Comparison of ENCODE assay signal across 8 mouse cellular contexts in genomic region chr5:34760850-34761508, GRCm38 (mm10). TPM values are rescaled to one million over a fixed set of nuclear protein-coding genes. Genes with fewer than 3 reads are reported as not detected.
DNase-seq lines count a peak whose midpoint lies in the region; ATAC-seq lines count a peak whose summit lies in the region.

No protein-coding gene starts in this region.

- ATAC-seq in embryonic facial prominence, embryonic 14.5 days (ENCODE audit: low read depth) = peak; percentile 27
- peak; percentile 48; the same call in 1 of the 2 replicates for ATAC-seq in intestine, embryonic 14.5 days (replicated peaks; ENCODE audit: low FRiP score, low TSS enrichment, low read depth)
- ATAC-seq in megakaryocyte, adult 5-6 weeks (ENCODE audit: poor library complexity, severe bottlenecking) = peak; percentile 23

- H3K4me3 ChIP-seq in embryonic facial prominence, embryonic 14.5 days (ENCODE audit: low read depth, low read length) = peak overlapping the region; percentile 95
- H3K4me3 ChIP-seq in intestine, embryonic 14.5 days (ENCODE audit: low read depth, low read length) = peak overlapping the region; percentile 94

- peak overlapping the region; percentile 66 for H3K4me2 ChIP-seq in embryonic facial prominence, embryonic 14.5 days (ENCODE audit: low read depth, low read length)
- peak overlapping the region; percentile 93 for H3K4me2 ChIP-seq in intestine, embryonic 14.5 days (ENCODE audit: low read length)

- DNase-seq in embryo, embryonic 11.5 days (ENCODE audit: low read depth, low spot score) = peak; percentile 7
- no peak for DNase-seq in embryo, embryonic 10.5 days (ENCODE audit: low spot score)
- peak; percentile 46 for DNase-seq in retina, embryonic 14.5 days (ENCODE audit: low spot score)
- no peak for DNase-seq in retina, postnatal 1 day
- peak; percentile 1 for DNase-seq in embryonic facial prominence, embryonic 14.5 days (ENCODE audit: low spot score)
- DNase-seq in intestine, embryonic 14.5 days (ENCODE audit: low spot score) = no peak
- DNase-seq in adrenal gland, postnatal 25 days = no peak

- H3K4me1 ChIP-seq in embryonic facial prominence, embryonic 14.5 days (ENCODE audit: control insufficient read depth, insufficient read depth, low read length) = peaks cover 9% of the 10 kb centered on the region
- peaks cover 14% of the 10 kb centered on the region for H3K4me1 ChIP-seq in intestine, embryonic 14.5 days (replicated peaks; ENCODE audit: control insufficient read depth, insufficient read depth, low read length)

- peak overlapping the region; percentile 69 for H3K9ac ChIP-seq in embryonic facial prominence, embryonic 14.5 days (ENCODE audit: low read depth, low read length)
- peak overlapping the region; percentile 54 for H3K9ac ChIP-seq in intestine, embryonic 14.5 days (ENCODE audit: low read length)

- H3K27me3 ChIP-seq in embryonic facial prominence, embryonic 14.5 days (replicated peaks; ENCODE audit: control insufficient read depth, insufficient read depth, low read length) = no peaks in the 10 kb centered on the region
- no peaks in the 10 kb centered on the region for H3K27me3 ChIP-seq in intestine, embryonic 14.5 days (replicated peaks; ENCODE audit: control insufficient read depth, insufficient read depth, low read length)

- H3K27ac ChIP-seq in embryonic facial prominence, embryonic 14.5 days (replicated peaks; ENCODE audit: low read depth, low read length) = peak overlapping the region; percentile 94
- H3K27ac ChIP-seq in intestine, embryonic 14.5 days (ENCODE audit: low read depth) = peak overlapping the region; percentile 69

- no peaks in the 10 kb centered on the region for H3K9me3 ChIP-seq in embryonic facial prominence, embryonic 14.5 days (ENCODE audit: control insufficient read depth, low read length)
- no peaks in the 10 kb centered on the region for H3K9me3 ChIP-seq in intestine, embryonic 14.5 days (ENCODE audit: control insufficient read depth, low read length)

- WGBS in embryonic facial prominence, embryonic 14.5 days = 1% methylated on average over 19 of the region's 19 CpGs
- 1% methylated on average over 19 of the region's 19 CpGs for WGBS in intestine, embryonic 14.5 days

- H3K36me3 ChIP-seq in embryonic facial prominence, embryonic 14.5 days (ENCODE audit: control insufficient read depth, insufficient read depth, low read length) = no peaks in the 10 kb centered on the region
- no peaks in the 10 kb centered on the region for H3K36me3 ChIP-seq in intestine, embryonic 14.5 days (ENCODE audit: control insufficient read depth, insufficient read depth, low read length)

RNA-seq across cellular contexts. Expression of gene Htt, which starts 0.6 kb away (rescaled TPM):
- 13.1 and 13.7 TPM in 2 replicates for polyA plus RNA-seq in embryonic facial prominence, embryonic 14.5 days (2014; fragmentation: Nextera tagmentation; extraction: Ambion mirVana)
- polyA plus RNA-seq in intestine, embryonic 14.5 days (2014; fragmentation: Nextera tagmentation; extraction: Ambion mirVana) = 19.4 and 19.5 TPM in 2 replicates
- 15.2 and 15.4 TPM in 2 replicates for total RNA-seq in megakaryocyte, adult 5-6 weeks (2015)
- total RNA-seq in megakaryocyte, adult 5-6 weeks (2017) = 15.4 and 16.3 TPM in 2 replicates
- 35.4 and 37.6 TPM in 2 replicates for total RNA-seq in adrenal gland, postnatal 25 days (2021)

Comparison
In these comparisons a context has a peak if more than half of its experiments do, and no peak if none do; other contexts are left out.
1. DNase-seq: peak in embryo, embryonic 11.5 days (single experiment), retina, embryonic 14.5 days (single experiment) and embryonic facial prominence, embryonic 14.5 days (single experiment); none in embryo, embryonic 10.5 days (single experiment), retina, postnatal 1 day (single experiment), intestine, embryonic 14.5 days (single experiment) and adrenal gland, postnatal 25 days (single experiment).
2. Peak in every context shown above with its lines, with median percentiles within 50 percentile points of each other: ATAC-seq.